ENCODE assay signal across 10 mouse cellular contexts in genomic region chr10:61419146-61419545, GRCm38 (mm10). TPM values are rescaled to one million over a fixed set of nuclear protein-coding genes. Genes with fewer than 3 reads are reported as not detected.
DNase-seq lines count a peak whose midpoint lies in the region; ATAC-seq and TF ChIP-seq lines count a peak whose summit lies in the region.
"Had no signal": no experiment of that assay in that cellular context is flagged by ENCODE, and none has a peak within 500 bp of the region (broad histone marks: within the 10 kb centered on the region; RNA-seq: fewer than 3 reads in every experiment).

No protein-coding gene starts in this region.

- H3K4me3 ChIP-seq in midbrain, embryonic 12.5 days = no peak overlapping the region
- no peak overlapping the region for H3K4me3 ChIP-seq in midbrain, embryonic 16.5 days (ENCODE audit: low read depth, low read length)
- peak overlapping the region; percentile 2; the same call in 1 of the 2 replicates for H3K4me3 ChIP-seq in intestine, embryonic 16.5 days (ENCODE audit: low read length)
- H3K4me3 ChIP-seq in small intestine, adult 2 months (ENCODE audit: low read depth, low read length) = peak overlapping the region; percentile 58

- TF ChIP-seq POLR2A in small intestine, adult 2 months (IDR thresholded peaks at IDR 0.05; ENCODE audit: low read depth, low read length) = no peak

- no peak for TF ChIP-seq CTCF in small intestine, adult 2 months (IDR thresholded peaks at IDR 0.05; ENCODE audit: extremely low read depth, insufficient read length, insufficient replicate concordance, low read depth, low read length)

- intact Hi-C loops in heart, postnatal 36 days (cut with DNase I) = loop anchor here (5.0 kb wide), 1 partner anchor 33 kb away; the partner anchor contains the start of gene Eif4ebp2

- peaks cover 9% of the 10 kb centered on the region; the same call in 1 of the 2 replicates for H3K4me1 ChIP-seq in midbrain, embryonic 12.5 days
- H3K4me1 ChIP-seq in midbrain, embryonic 16.5 days (ENCODE audit: control insufficient read depth, insufficient read depth, low read length) = peaks cover 11% of the 10 kb centered on the region
- peaks cover 9% of the 10 kb centered on the region for H3K4me1 ChIP-seq in intestine, embryonic 16.5 days (ENCODE audit: control insufficient read depth, insufficient read depth, low read length)
- H3K4me1 ChIP-seq in small intestine, adult 2 months (ENCODE audit: control insufficient read depth, insufficient read depth, insufficient read length, low read length) = peaks cover 4% of the 10 kb centered on the region; the same call in 1 of the 2 replicates

- DNase-seq in heart, adult 11 months = peak; percentile 94
- DNase-seq in heart, postnatal 36 days = no peak
- DNase-seq in layer of hippocampus, adult 8-10 months (ENCODE audit: low spot score in 2 of 2) = no peak

- H3K9me3 ChIP-seq in midbrain, embryonic 12.5 days = no peaks in the 10 kb centered on the region
- no peaks in the 10 kb centered on the region for H3K9me3 ChIP-seq in midbrain, embryonic 16.5 days (replicated peaks; ENCODE audit: control insufficient read depth, low read length, poor library complexity, severe bottlenecking)
- H3K9me3 ChIP-seq in intestine, embryonic 16.5 days (ENCODE audit: control insufficient read depth, low read length) = no peaks in the 10 kb centered on the region
- H3K9me3 ChIP-seq: limb, embryonic 15.5 days; neural tube, embryonic 13.5 days had no signal

- no peak overlapping the region for H3K9ac ChIP-seq in midbrain, embryonic 12.5 days (replicated peaks)
- H3K9ac ChIP-seq in midbrain, embryonic 16.5 days (ENCODE audit: low read depth, low read length) = no peak overlapping the region
- H3K9ac ChIP-seq in intestine, embryonic 16.5 days (ENCODE audit: low read depth, low read length) = no peak overlapping the region
- H3K9ac ChIP-seq: limb, embryonic 15.5 days had no signal

- WGBS in midbrain, embryonic 12.5 days = 2% methylated on average over 24 of the region's 24 CpGs
- WGBS in midbrain, embryonic 16.5 days = 5% methylated on average over 24 of the region's 24 CpGs
- 8% methylated on average over 24 of the region's 24 CpGs for WGBS in intestine, embryonic 16.5 days
- WGBS in small intestine, adult 2 months = 31% methylated on average over 24 of the region's 24 CpGs

- H3K27me3 ChIP-seq in midbrain, embryonic 12.5 days = peaks cover 57% of the 10 kb centered on the region
- peaks cover 26% of the 10 kb centered on the region for H3K27me3 ChIP-seq in midbrain, embryonic 16.5 days (ENCODE audit: control insufficient read depth, insufficient read depth, low read depth, low read length)
- peaks cover 35% of the 10 kb centered on the region for H3K27me3 ChIP-seq in intestine, embryonic 16.5 days (replicated peaks; ENCODE audit: control insufficient read depth, insufficient read depth, low read length)
- peaks cover 15% of the 10 kb centered on the region for H3K27me3 ChIP-seq in small intestine, adult 2 months (ENCODE audit: control insufficient read depth, insufficient read depth, low read length)

- no peaks in the 10 kb centered on the region for H3K36me3 ChIP-seq in midbrain, embryonic 12.5 days
- no peaks in the 10 kb centered on the region for H3K36me3 ChIP-seq in midbrain, embryonic 16.5 days (ENCODE audit: control insufficient read depth, insufficient read depth, low read length)
- H3K36me3 ChIP-seq in intestine, embryonic 16.5 days (ENCODE audit: control insufficient read depth, insufficient read depth, low read length) = no peaks in the 10 kb centered on the region
- no peaks in the 10 kb centered on the region for H3K36me3 ChIP-seq in small intestine, adult 2 months (ENCODE audit: control insufficient read depth, insufficient read depth, low read length)
- H3K36me3 ChIP-seq: limb, embryonic 15.5 days; neural tube, embryonic 13.5 days had no signal

- H3K27ac ChIP-seq in midbrain, embryonic 12.5 days (replicated peaks) = no peak overlapping the region
- no peak overlapping the region for H3K27ac ChIP-seq in midbrain, embryonic 16.5 days (ENCODE audit: low read length)
- no peak overlapping the region for H3K27ac ChIP-seq in intestine, embryonic 16.5 days (ENCODE audit: low read length)
- no peak overlapping the region for H3K27ac ChIP-seq in small intestine, adult 2 months (ENCODE audit: insufficient read depth, low read depth, low read length)
- H3K27ac ChIP-seq: limb, embryonic 15.5 days; neural tube, embryonic 13.5 days had no signal

- ATAC-seq in midbrain, embryonic 12.5 days (ENCODE audit: low FRiP score, low read depth) = no peak
- ATAC-seq in midbrain, embryonic 16.5 days = no peak
- 0 out of 2 replicates have a peak, but pooled peaks have one; percentile 26 for ATAC-seq in intestine, embryonic 16.5 days
- ATAC-seq in erythroid progenitor cell, adult 5-6 weeks (replicated peaks; ENCODE audit: low FRiP score, poor library complexity, severe bottlenecking) = no peak

- 0 out of 2 replicates have a peak overlapping the region, but pooled peaks have one; percentile 72 for H3K4me2 ChIP-seq in midbrain, embryonic 12.5 days (replicated peaks)
- no peak overlapping the region for H3K4me2 ChIP-seq in midbrain, embryonic 16.5 days (ENCODE audit: low read length)
- H3K4me2 ChIP-seq in intestine, embryonic 16.5 days (ENCODE audit: low read depth, low read length) = no peak overlapping the region

RNA-seq across cellular contexts. Expression of gene Nodal, which starts 1.4 kb away (rescaled TPM):
- under 1 TPM in 1 of 2 experiments, not detected in 1; 0.11 TPM for total RNA-seq in heart, postnatal 36 days (2021)
- polyA plus RNA-seq in midbrain, embryonic 12.5 days (2016; fragmentation: Nextera tagmentation; extraction: Ambion mirVana) = not detected in 2 replicates
- polyA plus RNA-seq in midbrain, embryonic 16.5 days (2015; fragmentation: Nextera tagmentation; extraction: Ambion mirVana) = 0.30 and 0.48 TPM in 2 replicates
- polyA plus RNA-seq in intestine, embryonic 16.5 days (2015; fragmentation: Nextera tagmentation; extraction: Ambion mirVana) = 0.15 and 0.16 TPM in 2 replicates
- 0.13 TPM in 1 of 2 replicates, not detected in the other for polyA plus RNA-seq in small intestine, adult 2 months (2012; rRNA removed)
- total RNA-seq in layer of hippocampus, adult 8-10 months (2022) = under 1 TPM in 3 of 4 experiments, not detected in 1; 0.22 to 0.30 (median 0.25) TPM
- total RNA-seq in erythroid progenitor cell, adult 5-6 weeks (2015; ENCODE audit: low replicate concordance) = not detected in 2 replicates
- not detected in 2 replicates for total RNA-seq in erythroid progenitor cell, adult 5-6 weeks (2017; ENCODE audit: low replicate concordance)
- polyA plus RNA-seq: neural tube, embryonic 13.5 days had no signal

RNA-seq across cellular contexts. Expression of gene Eif4ebp2, which starts 33.3 kb away (rescaled TPM):
- total RNA-seq in heart, postnatal 36 days (2021) = 10 to 100 TPM; 65.4 to 74.1 TPM
- polyA plus RNA-seq in midbrain, embryonic 12.5 days (2016; fragmentation: Nextera tagmentation; extraction: Ambion mirVana) = 78.9 and 79.2 TPM in 2 replicates
- 36.9 and 49.2 TPM in 2 replicates for polyA plus RNA-seq in midbrain, embryonic 16.5 days (2015; fragmentation: Nextera tagmentation; extraction: Ambion mirVana)
- 59.6 and 64.1 TPM in 2 replicates for polyA plus RNA-seq in intestine, embryonic 16.5 days (2015; fragmentation: Nextera tagmentation; extraction: Ambion mirVana)
- 71.2 and 131 TPM in 2 replicates for polyA plus RNA-seq in small intestine, adult 2 months (2012; rRNA removed)
- total RNA-seq in layer of hippocampus, adult 8-10 months (2022) = 10 to 100 TPM; 43.0 to 55.3 (median 48.6) TPM
- total RNA-seq in erythroid progenitor cell, adult 5-6 weeks (2015; ENCODE audit: low replicate concordance) = 69.2 and 88.4 TPM in 2 replicates
- total RNA-seq in erythroid progenitor cell, adult 5-6 weeks (2017; ENCODE audit: low replicate concordance) = 9.1 and 9.5 TPM in 2 replicates

RNA-seq across cellular contexts. Expression of gene Pald1, which starts 35.8 kb away (rescaled TPM):
- total RNA-seq in heart, postnatal 36 days (2021) = 10 to 100 TPM; 19.9 to 21.6 TPM
- polyA plus RNA-seq in midbrain, embryonic 12.5 days (2016; fragmentation: Nextera tagmentation; extraction: Ambion mirVana) = 24.7 and 25.3 TPM in 2 replicates
- 20.2 and 20.6 TPM in 2 replicates for polyA plus RNA-seq in midbrain, embryonic 16.5 days (2015; fragmentation: Nextera tagmentation; extraction: Ambion mirVana)
- 13.2 and 15.0 TPM in 2 replicates for polyA plus RNA-seq in intestine, embryonic 16.5 days (2015; fragmentation: Nextera tagmentation; extraction: Ambion mirVana)
- 3.0 and 3.2 TPM in 2 replicates for polyA plus RNA-seq in small intestine, adult 2 months (2012; rRNA removed)
- total RNA-seq in layer of hippocampus, adult 8-10 months (2022) = 10 to 100 TPM; 12.8 to 22.5 (median 17.9) TPM
- not detected in 2 replicates for total RNA-seq in erythroid progenitor cell, adult 5-6 weeks (2015; ENCODE audit: low replicate concordance)
- total RNA-seq in erythroid progenitor cell, adult 5-6 weeks (2017; ENCODE audit: low replicate concordance) = 0.39 TPM in 1 of 2 replicates, not detected in the other

RNA-seq across cellular contexts. Expression of gene Lrrc20, which starts 56.5 kb away (rescaled TPM):
- 10 to 100 TPM; 29.5 to 31.6 TPM for total RNA-seq in heart, postnatal 36 days (2021)
- polyA plus RNA-seq in midbrain, embryonic 12.5 days (2016; fragmentation: Nextera tagmentation; extraction: Ambion mirVana) = 13.7 and 14.3 TPM in 2 replicates
- polyA plus RNA-seq in midbrain, embryonic 16.5 days (2015; fragmentation: Nextera tagmentation; extraction: Ambion mirVana) = 14.6 and 15.7 TPM in 2 replicates
- polyA plus RNA-seq in intestine, embryonic 16.5 days (2015; fragmentation: Nextera tagmentation; extraction: Ambion mirVana) = 5.8 TPM in 2 replicates
- 6.0 and 7.4 TPM in 2 replicates for polyA plus RNA-seq in small intestine, adult 2 months (2012; rRNA removed)
- total RNA-seq in layer of hippocampus, adult 8-10 months (2022) = 10 to 100 TPM; 17.9 to 23.7 (median 22.3) TPM
- total RNA-seq in erythroid progenitor cell, adult 5-6 weeks (2015; ENCODE audit: low replicate concordance) = 2.2 and 5.4 TPM in 2 replicates
- total RNA-seq in erythroid progenitor cell, adult 5-6 weeks (2017; ENCODE audit: low replicate concordance) = 2.5 and 2.6 TPM in 2 replicates

Comparison
In these comparisons a context has a peak if more than half of its experiments do, and no peak if none do; other contexts are left out.
1. H3K4me3 ChIP-seq: peak in intestine, embryonic 16.5 days (single experiment) and small intestine, adult 2 months (single experiment); none in midbrain, embryonic 12.5 days (single experiment) and midbrain, embryonic 16.5 days (single experiment).